Mouse (Mus musculus) myocyte (in vitro differentiated cells): ENCODE data around the gene Hnrnpdl. TPM values are rescaled to one million over a fixed set of nuclear protein-coding genes. Genes with fewer than 3 reads are reported as not detected.

Source experiments
- H3K27me3 ChIP-seq: one replicate; pipeline ENCODE4 v1.6.1; 2011; ENCODE audit not compliant: control insufficient read depth, insufficient read depth, insufficient read length
- H3K36me3 ChIP-seq: one replicate; pipeline ENCODE4 v1.6.1; 2011; ENCODE audit not compliant: control insufficient read depth, insufficient read depth
- H3K4me2 ChIP-seq: one replicate; pipeline ENCODE4 v1.6.1; 2011; ENCODE audit warnings: low read depth, control low read depth
- H3K4me3 ChIP-seq: one replicate; pipeline ENCODE4 v1.5.1; 2011; ENCODE audit warnings: mild to moderate bottlenecking, control low read depth, moderate library complexity
- H3K79me2 ChIP-seq: one replicate; pipeline ENCODE4 v1.6.1; 2011; ENCODE audit not compliant: control insufficient read depth, insufficient read depth
- H3ac ChIP-seq: one replicate; pipeline ENCODE4 v1.6.1; 2011; ENCODE audit not compliant: control insufficient read depth, insufficient read length
- CEBPB ChIP-seq: IDR thresholded peaks from 2 replicates; pipeline ENCODE4 v1.6.1; 2011; ENCODE audit warnings: mild to moderate bottlenecking, moderate library complexity; ENCODE audit not compliant: poor library complexity, insufficient read depth, severe bottlenecking
- E2F4 ChIP-seq: IDR thresholded peaks from one replicate; pipeline ENCODE4 v1.6.1; 2011; ENCODE audit warnings: mild to moderate bottlenecking, control low read depth, moderate library complexity; ENCODE audit not compliant: insufficient read depth
- MAX ChIP-seq: IDR thresholded peaks from one replicate; pipeline ENCODE4 v1.6.1; 2011; ENCODE audit warnings: low read depth, mild to moderate bottlenecking, control low read depth
- MYOD1 ChIP-seq, 3 experiments: IDR thresholded peaks; one replicate each; pipeline ENCODE4 v1.6.1; 2011; ENCODE audit warnings: control low read depth in 2 of 3, low read depth in 2 of 3, mild to moderate bottlenecking in 2 of 3, moderate library complexity in 1 of 3; ENCODE audit not compliant: insufficient read length in 2 of 3, control insufficient read depth in 1 of 3
- MYOG ChIP-seq, 3 experiments: IDR thresholded peaks; one replicate each; pipeline ENCODE4 v1.6.1; 2011; ENCODE audit warnings: control low read depth in 2 of 3, low read depth in 2 of 3, mild to moderate bottlenecking in 2 of 3; ENCODE audit not compliant: insufficient read length in 2 of 3, control insufficient read depth in 1 of 3, insufficient read depth in 1 of 3
- POLR2A ChIP-seq: IDR thresholded peaks from one replicate; pipeline ENCODE4 v1.6.1; 2011; ENCODE audit warnings: low read depth, mild to moderate bottlenecking, control low read depth, moderate library complexity; ENCODE audit not compliant: insufficient read length
- POLR2AphosphoS2 ChIP-seq: IDR thresholded peaks from one replicate; pipeline ENCODE4 v1.6.1; 2011; ENCODE audit warnings: low read depth, control low read depth; ENCODE audit not compliant: insufficient read length
- REST ChIP-seq: IDR thresholded peaks from one replicate; pipeline ENCODE4 v1.6.1; 2011; ENCODE audit warnings: mild to moderate bottlenecking, control low read depth, moderate library complexity; ENCODE audit not compliant: insufficient read depth, insufficient read length
- SRF ChIP-seq: IDR thresholded peaks from one replicate; pipeline ENCODE4 v1.6.1; 2011; ENCODE audit warnings: low read depth; ENCODE audit not compliant: control insufficient read depth, insufficient read length
- TCF12 ChIP-seq: IDR thresholded peaks from one replicate; pipeline ENCODE4 v1.6.1; 2011; ENCODE audit warnings: mild to moderate bottlenecking, control low read depth; ENCODE audit not compliant: poor library complexity, insufficient read depth, severe bottlenecking
- TCF3 ChIP-seq: IDR thresholded peaks from one replicate; pipeline ENCODE4 v1.6.1; 2011; ENCODE audit warnings: low read depth, control low read depth; ENCODE audit not compliant: insufficient read length
- USF1 ChIP-seq: IDR thresholded peaks from one replicate; pipeline ENCODE4 v1.6.1; 2011; ENCODE audit warnings: low read depth, mild to moderate bottlenecking, control low read depth, moderate library complexity
- polyA plus RNA-seq: library from polyadenylated mRNA; unstranded; fragments of >200 nt; fragmentation: generic; extraction: Trizol; gene quantifications from one replicate; pipeline ENCODE4 v1.2.1, GENCODE M21; 2012; ENCODE audit warnings: missing spikeins

The Hnrnpdl gene
- polyA plus RNA-seq, 1 experiment, result 45.4 TPM

GRCm38 (mm10) chr5:100044621-100045020 is 5.2 kb upstream of the Hnrnpdl start:
- no peak overlapping the region for H3ac ChIP-seq
- no peak overlapping the region for H3K4me3 ChIP-seq

GRCm38 (mm10) chr5:100044030-100044429 is 4.6 kb upstream of the Hnrnpdl start:
- no peak overlapping the region for H3K4me2 ChIP-seq
- no peaks in the 10 kb centered on the region for H3K27me3 ChIP-seq
- H3K36me3 ChIP-seq, result no peaks in the 10 kb centered on the region
- no peak overlapping the region for H3ac ChIP-seq
- H3K4me3 ChIP-seq, result no peak overlapping the region
- TF ChIP-seq MYOG (IDR thresholded peaks at IDR 0.05; ENCODE audit: control insufficient read depth in 1 of 3, insufficient read depth in 1 of 3, insufficient read length in 2 of 3, low read depth in 2 of 3) (no peak), TCF12 (no peak), TCF3 (no peak), POLR2A (no peak), MAX (no peak), CEBPB (no peak), USF1 (no peak), POLR2AphosphoS2 (no peak), E2F4 (no peak), SRF (no peak), REST (no peak), MYOD1 (IDR thresholded peaks at IDR 0.05; ENCODE audit: control insufficient read depth in 1 of 3, insufficient read length in 2 of 3, low read depth in 2 of 3) (no peak)
- peaks cover 58% of the 10 kb centered on the region for H3K79me2 ChIP-seq

More at GRCm38 (mm10) chr5:100044621-100045020, 5.2 kb upstream of the Hnrnpdl start:
- TF ChIP-seq REST, result no peak
- no peak for TF ChIP-seq POLR2A
- Histone ChIP-seq H3K4me2 (no peak overlapping the region), H3K27me3 (no peaks in the 10 kb centered on the region), H3K36me3 (no peaks in the 10 kb centered on the region), H3K79me2 (peaks cover 61% of the 10 kb centered on the region)

GRCm38 (mm10) chr5:100043361-100043760 is 3.9 kb upstream of the Hnrnpdl start:
- no peak for TF ChIP-seq TCF12
- TF ChIP-seq MYOG (IDR thresholded peaks at IDR 0.05; ENCODE audit: control insufficient read depth in 1 of 3, insufficient read depth in 1 of 3, insufficient read length in 2 of 3, low read depth in 2 of 3), result no peak
- no peak for TF ChIP-seq SRF
- TF ChIP-seq CEBPB, result no peak
- no peak for TF ChIP-seq TCF3
- TF ChIP-seq E2F4, result no peak
- no peak for TF ChIP-seq USF1
- no peak for TF ChIP-seq REST
- Histone ChIP-seq H3K4me2 (no peak overlapping the region), H3K79me2 (peaks cover 60% of the 10 kb centered on the region), H3K4me3 (no peak overlapping the region), H3ac (no peak overlapping the region), H3K36me3 (no peaks in the 10 kb centered on the region), H3K27me3 (no peaks in the 10 kb centered on the region)

GRCm38 (mm10) chr5:100042467-100042866 is 3.0 kb upstream of the Hnrnpdl start:
- TF ChIP-seq POLR2AphosphoS2 (no peak), MAX (no peak), CEBPB (no peak), E2F4 (no peak), SRF (no peak), TCF12 (no peak), POLR2A (no peak), REST (no peak), MYOG (IDR thresholded peaks at IDR 0.05; ENCODE audit: control insufficient read depth in 1 of 3, insufficient read depth in 1 of 3, insufficient read length in 2 of 3, low read depth in 2 of 3) (no peak), USF1 (no peak), MYOD1 (IDR thresholded peaks at IDR 0.05; ENCODE audit: control insufficient read depth in 1 of 3, insufficient read length in 2 of 3, low read depth in 2 of 3) (no peak), TCF3 (no peak)
- H3K4me3 ChIP-seq, result no peak overlapping the region
- H3ac ChIP-seq, result no peak overlapping the region
- no peaks in the 10 kb centered on the region for H3K27me3 ChIP-seq
- peaks cover 69% of the 10 kb centered on the region for H3K79me2 ChIP-seq
- peaks cover 4% of the 10 kb centered on the region for H3K36me3 ChIP-seq
- H3K4me2 ChIP-seq, result no peak overlapping the region

GRCm38 (mm10) chr5:100041272-100041671 is 1.8 kb upstream of the Hnrnpdl start:
- Histone ChIP-seq H3K4me2 (peak overlapping the region; percentile 75), H3K36me3 (peaks cover 14% of the 10 kb centered on the region), H3K4me3 (peak overlapping the region; percentile 95), H3ac (no peak overlapping the region), H3K79me2 (peaks cover 73% of the 10 kb centered on the region), H3K27me3 (no peaks in the 10 kb centered on the region)
- TF ChIP-seq REST, result no peak
- TF ChIP-seq POLR2A, result no peak
- no peak for TF ChIP-seq TCF12
- TF ChIP-seq TCF3, result no peak
- no peak for TF ChIP-seq USF1
- TF ChIP-seq E2F4, result no peak
- TF ChIP-seq SRF, result no peak
- TF ChIP-seq MYOG (IDR thresholded peaks at IDR 0.05; ENCODE audit: control insufficient read depth in 1 of 3, insufficient read depth in 1 of 3, insufficient read length in 2 of 3, low read depth in 2 of 3), result no peak
- no peak for TF ChIP-seq POLR2AphosphoS2
- no peak for TF ChIP-seq MAX
- TF ChIP-seq CEBPB, result no peak
- TF ChIP-seq MYOD1 (IDR thresholded peaks at IDR 0.05; ENCODE audit: control insufficient read depth in 1 of 3, insufficient read length in 2 of 3, low read depth in 2 of 3), result no peak
